Mouse (Mus musculus): Measurements from ENCODE around the gene Shroom1.
"Not testable (repeated sequence)": the region's sequence is repeated elsewhere in the genome, so short reads cannot be mapped to it uniquely, and the experiment has no call there.

Shroom1 gene

GRCm38 (mm10) chr11:53456474-53457371 lies at the start of gene Shroom1, which contains the start of gene Gm10447:
TSS of gene Shroom1 (plus strand) at chr11:53457205.
TSS of gene Gm10447 (minus strand) at chr11:53457110.
- peak; percentile 60 to 77 for DNase-seq

DNA sequence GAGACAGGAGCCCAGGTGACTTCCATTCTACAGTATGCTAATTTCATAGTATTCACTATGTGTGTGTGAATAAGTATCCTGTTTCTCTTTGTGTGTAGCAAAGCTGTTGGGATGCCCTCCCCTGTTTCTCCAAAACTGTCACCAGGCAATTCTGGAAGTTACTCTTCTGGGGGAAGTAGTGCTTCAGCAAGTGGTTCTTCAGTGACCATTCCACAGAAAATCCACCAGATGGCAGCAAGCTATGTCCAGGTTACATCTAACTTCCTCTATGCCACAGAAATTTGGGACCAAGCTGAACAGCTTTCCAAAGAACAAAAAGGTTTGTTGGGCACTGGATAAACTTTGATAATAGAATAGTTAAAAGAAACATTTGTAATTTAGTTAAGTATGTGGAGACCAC lies 45.3 kb upstream of the Shroom1 start:
- DNase-seq, result peak in 1 of 2 experiments; percentile 26

GRCm38 (mm10) chr11:53413871-53414270 lies 43.1 kb upstream of the Shroom1 start:
- DNase-seq, result no peak

DNA sequence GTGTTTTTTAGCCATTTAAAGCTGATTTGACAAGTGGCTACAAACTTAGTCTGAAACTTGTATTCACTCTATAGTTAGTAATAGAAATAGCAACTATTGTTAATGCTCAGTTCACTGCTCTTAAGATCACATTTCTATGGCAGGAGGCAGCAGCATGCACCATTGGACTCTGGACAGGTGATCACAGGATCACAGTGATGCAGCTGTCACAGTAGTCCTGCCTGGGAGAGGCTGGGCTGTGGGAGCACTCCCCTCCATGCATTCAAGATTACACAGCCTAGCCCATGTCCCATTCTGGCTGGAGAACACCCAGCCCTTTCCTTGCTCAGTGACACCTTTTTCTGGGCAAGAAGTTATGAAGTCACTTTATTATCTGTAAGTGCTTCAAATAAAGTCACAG lies 39.0 kb upstream of the Shroom1 start:
- DNase-seq, result no peak

DNA sequence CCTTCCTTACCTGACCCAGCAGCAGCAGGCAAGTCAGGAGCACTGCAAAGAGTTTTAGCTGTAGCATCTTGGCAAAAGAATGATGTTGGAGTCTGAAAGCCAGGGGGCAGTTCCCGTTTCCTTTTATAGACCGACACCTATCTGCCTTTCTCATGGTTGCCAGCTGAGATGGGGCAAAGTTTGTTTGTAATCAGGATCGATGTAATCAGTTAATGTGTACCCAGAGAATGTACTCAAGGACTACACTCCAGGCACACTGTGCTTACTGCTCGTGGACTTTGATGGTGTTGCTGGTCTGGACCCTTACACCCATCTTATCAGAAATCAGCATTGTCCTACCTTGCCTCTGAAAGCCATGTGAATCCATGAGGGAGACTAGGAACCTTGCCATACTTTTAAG lies 34.0 kb upstream of the Shroom1 start, which contains the start of gene Leap2:
TSS of gene Leap2 (minus strand) at position 135 of the 400 bp plus-strand sequence.
- no peak for DNase-seq

DNA sequence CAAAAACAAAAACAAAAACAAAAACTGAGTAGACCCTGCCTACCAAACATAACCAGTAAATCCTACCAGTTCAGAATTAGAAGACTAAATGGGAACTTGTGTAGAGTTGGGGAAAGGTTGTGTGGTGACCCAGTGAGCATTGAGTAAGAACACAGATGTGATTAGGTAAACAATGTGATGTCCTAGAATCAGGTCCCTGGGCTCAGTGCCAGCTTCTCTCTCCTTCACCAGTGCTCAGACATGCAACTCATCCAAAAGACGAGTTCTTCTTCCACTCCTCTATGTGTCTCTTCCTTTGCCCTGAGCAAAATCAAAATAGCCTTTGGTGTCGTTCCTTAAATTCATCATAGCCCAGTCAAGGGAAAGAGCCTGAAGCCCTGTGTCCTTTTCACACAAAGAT lies 32.2 kb upstream of the Shroom1 start:
- DNase-seq, result no peak

DNA sequence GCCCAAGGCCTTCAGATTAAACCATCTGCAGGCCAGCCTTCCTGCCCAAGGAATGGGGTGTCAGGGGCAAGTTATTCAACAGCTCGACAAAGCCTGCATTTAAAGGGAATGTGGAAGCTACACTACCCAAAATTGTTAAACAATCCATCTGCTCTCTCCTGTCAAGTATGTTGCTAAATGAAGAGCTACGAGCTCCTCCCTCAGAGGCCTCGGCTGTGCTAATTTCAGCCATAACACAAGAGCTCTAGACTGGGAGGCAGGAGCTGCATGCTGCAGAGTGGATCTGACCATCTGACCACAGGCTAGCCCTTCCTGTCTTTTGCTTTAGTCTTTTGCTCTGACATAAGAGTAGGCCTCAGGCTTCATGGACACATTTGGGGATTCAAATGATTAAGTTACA lies 31.8 kb upstream of the Shroom1 start:
- DNase-seq, result no peak

DNA sequence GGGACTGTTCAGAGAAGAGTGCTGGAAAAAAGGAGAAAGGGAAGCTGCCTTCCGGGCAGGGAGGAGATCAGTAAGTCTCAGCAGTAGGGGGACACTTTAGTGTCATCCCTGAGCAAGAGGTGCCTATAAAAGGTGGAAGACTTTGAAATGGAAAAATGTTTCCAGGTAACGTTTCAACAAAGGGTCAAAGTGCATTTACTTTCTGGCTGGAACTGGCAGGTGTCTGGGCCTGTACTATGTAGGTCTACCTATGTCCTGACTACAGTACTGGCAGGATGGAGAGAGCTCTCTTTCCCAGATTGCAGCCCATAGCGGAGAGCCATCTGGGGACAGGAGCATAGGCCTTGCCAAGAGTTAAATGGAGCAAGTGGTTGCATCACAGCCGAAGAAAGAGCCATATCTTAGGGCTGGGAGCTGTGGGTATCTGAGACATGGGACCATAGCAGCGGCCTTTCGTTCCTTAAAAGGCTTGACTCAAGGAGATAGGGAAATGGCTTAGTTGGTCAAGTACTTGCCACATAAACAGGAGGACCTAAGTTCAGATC lies 31.2 kb upstream of the Shroom1 start:
- no peak for DNase-seq

GRCm38 (mm10) chr11:53426914-53427313 lies 30.1 kb upstream of the Shroom1 start:
- DNase-seq, result not testable (repeated sequence)

DNA sequence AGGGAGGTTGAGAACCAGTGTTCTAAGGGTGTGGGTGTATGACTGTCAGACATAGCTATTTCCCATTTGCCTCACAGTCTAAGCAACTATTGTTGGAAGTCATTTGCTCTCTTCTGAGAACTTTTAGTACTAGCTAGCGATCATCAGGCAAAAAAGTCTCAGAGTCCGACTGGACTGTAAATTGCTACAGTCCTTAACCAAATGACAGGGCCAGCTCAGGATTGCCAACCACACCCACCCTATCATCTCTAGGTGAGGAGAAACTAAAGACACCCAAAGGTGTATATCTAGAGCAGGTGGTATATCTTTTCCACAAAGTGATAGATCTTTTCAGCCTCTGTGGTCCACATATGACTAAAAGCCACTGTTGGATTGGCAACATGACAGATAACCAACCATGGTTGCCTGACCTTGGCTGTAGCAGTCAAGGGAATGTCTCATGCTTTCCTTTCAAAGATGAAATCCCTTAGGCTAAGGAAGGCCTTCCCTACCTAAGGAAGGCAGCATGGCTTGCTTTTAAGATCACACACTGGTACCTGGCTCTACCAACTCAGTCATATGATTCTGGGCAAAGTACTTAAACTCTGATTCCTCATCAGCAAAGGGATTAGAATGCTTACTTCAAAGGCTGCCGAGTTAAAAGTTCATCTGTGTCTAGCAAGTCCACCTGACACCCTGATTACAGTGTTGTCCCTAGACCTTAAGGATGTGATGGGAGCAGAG lies 28.9 kb upstream of the Shroom1 start:
- DNase-seq, result no peak

DNA sequence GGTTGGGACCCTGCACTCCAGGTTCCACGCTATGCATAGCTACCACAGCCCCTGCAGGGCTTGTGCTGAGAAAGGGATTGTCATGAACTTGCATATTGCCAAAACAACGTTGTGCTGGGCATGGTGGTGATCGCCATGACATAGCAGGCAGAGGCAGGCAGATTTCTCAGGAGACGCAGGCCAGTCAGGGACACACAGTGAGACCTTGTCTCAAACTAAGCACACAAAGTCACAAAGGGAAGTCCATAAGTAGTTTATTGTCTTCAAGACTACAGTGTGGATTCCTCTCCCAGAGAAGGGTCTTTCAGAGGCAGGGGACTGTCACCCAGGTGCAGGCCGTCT lies 28.3 kb upstream of the Shroom1 start:
- DNase-seq, result no peak

- no peak for DNase-seq
Measured at GRCm38 (mm10) chr11:53429182-53429581, 27.8 kb upstream of the Shroom1 start.

- DNase-seq, result no peak
Measured at GRCm38 (mm10) chr11:53430300-53430669, 26.7 kb upstream of the Shroom1 start.

DNA sequence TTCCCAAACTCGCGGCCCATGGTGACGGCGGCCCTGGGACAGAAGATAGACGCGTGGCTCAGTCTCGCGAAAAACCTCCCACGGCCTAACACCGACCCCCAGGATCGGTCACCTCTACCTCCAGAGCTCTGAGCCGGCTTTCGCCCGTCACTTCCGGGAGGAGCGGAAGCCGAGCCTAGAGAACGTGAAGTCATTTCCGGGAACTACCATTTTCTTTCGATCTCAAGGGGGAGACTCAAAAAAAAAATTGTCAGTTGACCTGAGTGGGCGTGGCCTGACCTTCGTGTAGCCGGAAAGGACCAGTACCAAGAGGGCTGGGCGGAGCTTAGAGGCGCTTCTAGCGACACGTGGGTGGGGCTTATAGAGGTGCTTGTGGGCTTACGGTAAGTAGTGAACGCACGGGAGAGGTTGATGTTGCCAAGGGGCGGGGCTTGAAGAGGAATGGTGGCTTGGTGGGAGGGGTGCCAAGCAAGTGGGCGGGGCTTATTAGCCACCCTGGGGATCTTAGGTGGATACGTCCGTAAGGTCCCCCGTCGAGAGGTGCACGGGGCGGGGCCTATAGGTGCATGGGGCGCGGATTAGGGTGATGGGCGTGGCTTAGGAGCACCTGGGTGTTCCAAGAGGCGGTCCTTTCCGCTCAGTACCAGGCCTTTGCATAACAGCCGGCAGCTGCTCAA lies 26.2 kb upstream of the Shroom1 start, which contains the start of the genes Uqcrq and Gdf9:
TSS of gene Uqcrq (minus strand) at position 162 of the 677 bp plus-strand sequence.
TSS of gene Gdf9 (plus strand) at position 354 of the 677 bp plus-strand sequence.
- peak; percentile 100 for DNase-seq

- no peak for DNase-seq
Measured at GRCm38 (mm10) chr11:53431347-53432056, 25.5 kb upstream of the Shroom1 start.

GRCm38 (mm10) chr11:53433057-53433456 lies 23.9 kb upstream of the Shroom1 start:
- no peak for DNase-seq

DNA sequence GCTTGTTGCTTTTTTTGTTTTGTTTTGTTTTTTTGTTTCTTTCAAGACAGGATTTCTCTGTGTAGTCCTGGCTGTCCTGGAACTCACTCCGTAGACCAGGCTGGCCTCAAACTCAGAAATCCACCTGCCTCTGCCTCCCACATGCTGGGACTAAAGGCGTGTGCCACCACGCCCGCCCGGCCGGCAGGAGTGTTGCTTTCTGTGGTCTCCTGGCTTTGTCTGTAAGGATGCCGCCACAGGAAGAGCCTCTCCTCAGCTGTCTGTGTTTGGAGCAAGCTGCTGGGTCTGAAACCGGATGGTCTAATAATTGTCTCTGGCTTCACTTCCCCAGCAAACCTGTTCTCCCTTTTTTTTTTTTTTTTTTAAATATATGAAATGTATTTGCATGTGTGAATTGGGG lies 21.5 kb upstream of the Shroom1 start:
- no peak for DNase-seq

GRCm38 (mm10) chr11:53436338-53436737 lies 20.7 kb upstream of the Shroom1 start:
- no peak for DNase-seq

DNA sequence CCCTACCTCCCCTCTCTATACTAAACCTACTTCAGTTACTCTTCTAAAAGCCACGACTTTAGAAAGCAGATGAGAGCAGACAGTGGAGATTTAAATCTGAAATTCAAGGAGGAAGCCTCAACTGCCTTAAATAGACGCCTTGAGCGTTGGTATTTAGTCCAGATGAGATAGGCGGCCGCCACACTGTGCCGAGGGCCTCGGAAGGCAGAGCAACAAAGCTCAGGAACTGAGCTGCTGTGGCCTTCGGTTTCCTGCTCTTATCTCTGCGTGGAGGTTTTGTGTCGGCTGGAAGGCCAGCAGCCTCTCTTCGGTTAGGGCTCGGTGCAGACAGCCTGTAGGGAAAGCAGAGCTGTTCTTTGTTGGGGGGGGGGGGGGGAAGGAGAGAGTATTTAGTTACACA lies 15.1 kb upstream of the Shroom1 start:
- DNase-seq, result no peak

DNA sequence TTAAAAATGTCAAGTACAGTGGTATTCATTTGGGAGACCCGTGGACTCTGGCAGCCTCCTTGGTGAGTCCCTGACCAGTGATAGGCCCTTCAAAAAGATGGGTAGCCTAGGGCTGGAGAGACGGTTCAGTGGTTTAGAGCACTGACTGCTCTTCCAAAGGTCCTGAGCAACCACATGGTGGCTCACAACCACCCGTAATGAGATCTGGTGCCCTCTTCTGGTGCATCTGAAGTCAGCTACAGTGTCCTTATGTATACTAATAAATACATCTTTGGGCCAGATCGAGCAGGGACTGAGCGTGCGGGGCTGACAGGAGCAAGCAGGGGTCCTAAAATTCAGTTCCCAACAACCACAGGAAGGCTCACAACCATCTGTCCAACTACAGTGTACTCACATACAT lies 13.1 kb upstream of the Shroom1 start:
- peak; percentile 51 to 67 for DNase-seq

GRCm38 (mm10) chr11:53445562-53445961 lies 11.4 kb upstream of the Shroom1 start:
- no peak for DNase-seq

DNA sequence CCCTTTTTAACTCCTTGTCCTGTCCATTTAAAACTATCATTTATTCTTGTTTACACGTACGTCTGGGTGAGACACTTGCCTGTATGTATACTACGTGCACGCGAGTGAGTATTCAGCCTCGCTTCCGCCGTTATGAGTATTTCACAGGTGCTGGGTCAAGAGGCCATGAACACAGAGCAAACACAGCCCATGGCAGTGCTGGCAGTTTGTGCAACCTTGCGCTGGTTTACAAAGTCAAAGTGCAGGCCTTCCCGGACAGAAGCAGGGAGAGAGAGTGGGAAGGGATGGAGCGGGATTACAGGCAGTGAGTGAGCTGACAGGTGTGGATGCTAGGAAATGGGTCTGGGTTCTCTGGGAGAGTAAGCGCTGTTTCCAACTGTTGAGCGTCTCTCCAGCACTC lies 10.8 kb upstream of the Shroom1 start:
- no peak for DNase-seq

Measured in cerebellum, adult 18-20 months (tissue).